Mouse (Mus musculus) lung, adult 2 months (tissue): ENCODE data around the gene 7420426K07Rik. TPM values are rescaled to one million over a fixed set of nuclear protein-coding genes. Genes with fewer than 3 reads are reported as not detected.

Experiments used
- DNase-seq: peaks from one replicate; pipeline ENCODE4 v3.0.0; 2022
- H3K4me1 ChIP-seq: fragments of 200-500 bp; 2 replicates; pipeline ENCODE4 v1.6.1; 2011; ENCODE audit warnings: low read length; ENCODE audit not compliant: control insufficient read depth, insufficient read depth
- H3K4me3 ChIP-seq: fragments of 200-500 bp; replicated peaks from 2 replicates; pipeline ENCODE3; 2011; ENCODE audit warnings: low read depth, mild to moderate bottlenecking, control low read depth, low read length; ENCODE audit errors: extremely low read depth
- CTCF ChIP-seq: fragments of 200-500 bp; IDR thresholded peaks from 2 replicates; pipeline ENCODE4 v1.5.1; 2011; ENCODE audit warnings: mild to moderate bottlenecking, low read length, control low read depth; ENCODE audit not compliant: insufficient read depth
- POLR2A ChIP-seq: fragments of 200-500 bp; IDR thresholded peaks from 2 replicates; pipeline ENCODE4 v1.6.1; 2011; ENCODE audit warnings: low read depth, mild to moderate bottlenecking, control low read depth, low read length, borderline replicate concordance; ENCODE audit errors: extremely low read depth
- WGBS: fragments of 180-500 bp; shearing (Covaris S2); methylation state at CpG from one replicate; pipeline ENCODE4 v1.1.7; 2018; 5-methylcytosine and 5-hydroxymethylcytosine counted together
- polyA plus RNA-seq: library from polyadenylated mRNA; depleted of rRNA; stranded (reverse); fragments of >200 nt; gene quantifications from 2 replicates; pipeline ENCODE4 v1.2.3, GENCODE M21; 2012; rRNA removed

Gene 7420426K07Rik
- polyA plus RNA-seq = not detected in 2 replicates

- DNase-seq = no peak
- Histone ChIP-seq H3K4me3 (no peak within 1 kb of the TSS), H3K4me1 (no peaks in the 10 kb centered on the region)
- no peak for TF ChIP-seq POLR2A
- TF ChIP-seq CTCF = no peak
- WGBS = 91% methylated on average over 2 of the region's 2 CpGs
These were observed at the start of gene 7420426K07Rik for GRCm38 (mm10) chr9:98902819-98903218. 7420426K07Rik (plus strand) TSS chr9:98903119.

GRCm38 (mm10) chr9:98856210-98856609, 46.7 kb upstream of the 7420426K07Rik start, which contains the start of gene Prr23a2:
Prr23a2 (plus strand) TSS chr9:98856494.
- Histone ChIP-seq H3K4me1 (no peaks in the 10 kb centered on the region), H3K4me3 (no peak within 1 kb of the TSS)
- DNase-seq = no peak
- TF ChIP-seq CTCF (no peak), POLR2A (no peak)
- WGBS = 60% methylated on average over 18 of the region's 18 CpGs

- no peak for DNase-seq
- TF ChIP-seq CTCF = 0 out of 2 replicates have a peak, but pooled peaks have one; percentile 12
- TF ChIP-seq POLR2A = no peak
- Histone ChIP-seq H3K4me1 (no peaks in the 10 kb centered on the region), H3K4me3 (no peak overlapping the region)
- 61% methylated on average over 3 of the region's 3 CpGs for WGBS
These were observed 39.5 kb upstream of the 7420426K07Rik start for GRCm38 (mm10) chr9:98863463-98863862.

GRCm38 (mm10) chr9:98864571-98864970, 38.3 kb upstream of the 7420426K07Rik start, which contains the start of gene Prr23a3:
Prr23a3 (plus strand) TSS chr9:98864767.
- no peak for TF ChIP-seq POLR2A
- TF ChIP-seq CTCF = no peak
- Histone ChIP-seq H3K4me1 (no peaks in the 10 kb centered on the region), H3K4me3 (no peak within 1 kb of the TSS)
- no peak for DNase-seq
- WGBS = 46% methylated on average over 22 of the region's 22 CpGs

- 64% methylated on average over 1 of the region's 1 CpGs for WGBS
- Histone ChIP-seq H3K4me1 (no peaks in the 10 kb centered on the region), H3K4me3 (no peak overlapping the region)
- no peak for TF ChIP-seq CTCF
- no peak for TF ChIP-seq POLR2A
- DNase-seq = no peak
These were observed 1.4 kb upstream of the 7420426K07Rik start for GRCm38 (mm10) chr9:98901486-98901885.

- 93% methylated on average over 5 of the region's 5 CpGs for WGBS
- TF ChIP-seq CTCF (no peak), POLR2A (no peak)
- DNase-seq = no peak
- Histone ChIP-seq H3K4me3 (no peak overlapping the region), H3K4me1 (no peaks in the 10 kb centered on the region)
These were observed 18.0 kb downstream of the 7420426K07Rik start for GRCm38 (mm10) chr9:98920629-98921523.

GRCm38 (mm10) chr9:98923119-98923518, 20.2 kb downstream of the 7420426K07Rik start:
- 35% methylated on average over 6 of the region's 6 CpGs for WGBS
- TF ChIP-seq POLR2A (no peak), CTCF (no peak)
- Histone ChIP-seq H3K4me1 (no peaks in the 10 kb centered on the region), H3K4me3 (no peak overlapping the region)
- no peak for DNase-seq

GRCm38 (mm10) chr9:98924183-98924582, 21.3 kb downstream of the 7420426K07Rik start:
- DNase-seq = no peak
- no peaks in the 10 kb centered on the region for H3K4me1 ChIP-seq
- no peak overlapping the region for H3K4me3 ChIP-seq
- WGBS = 62% methylated on average over 6 of the region's 6 CpGs
- TF ChIP-seq CTCF (no peak), POLR2A (no peak)

GRCm38 (mm10) chr9:98929496-98929895, 26.6 kb downstream of the 7420426K07Rik start:
- 0 out of 2 replicates have a peak, but pooled peaks have one; percentile 18 for TF ChIP-seq CTCF
- no peak for TF ChIP-seq POLR2A
- no peak overlapping the region for H3K4me3 ChIP-seq
- DNase-seq = no peak
- 93% methylated on average over 2 of the region's 2 CpGs for WGBS
- H3K4me1 ChIP-seq = no peaks in the 10 kb centered on the region
